Mouse (Mus musculus) forebrain, postnatal 0 days (tissue): ENCODE measurements around the gene Unc13a. TPM values are rescaled to one million over a fixed set of nuclear protein-coding genes. Genes with fewer than 3 reads are reported as not detected.

Experiments
- ATAC-seq: fragments of 200-750 bp; cut with Nextera tagmentation; 2 replicates; pipeline ENCODE4 v1.8.0; 2017; ENCODE audit warnings: mild to moderate bottlenecking, moderate library complexity
- DNase-seq: peaks from one replicate; pipeline ENCODE4 v3.0.0-alpha.2; 2015
- H3K27ac ChIP-seq: fragments of 300-500 bp; sonication (generic); 2 replicates; pipeline ENCODE4 v1.5.1; 2014; ENCODE audit warnings: low read depth, mild to moderate bottlenecking, antibody characterized with exemption, low read length, moderate library complexity, mixed read lengths
- H3K27me3 ChIP-seq: fragments of 300-500 bp; sonication (generic); 2 replicates; pipeline ENCODE4 v1.6.1; 2014; ENCODE audit warnings: mild to moderate bottlenecking, low read length, mixed read lengths; ENCODE audit not compliant: insufficient read depth
- H3K36me3 ChIP-seq: fragments of 300-500 bp; sonication (generic); 2 replicates; pipeline ENCODE4 v1.6.1; 2014; ENCODE audit warnings: mild to moderate bottlenecking, moderate library complexity; ENCODE audit not compliant: insufficient read depth
- H3K4me1 ChIP-seq: fragments of 300-500 bp; sonication (generic); 2 replicates; pipeline ENCODE4 v1.6.1; 2014; ENCODE audit warnings: antibody characterized with exemption; ENCODE audit not compliant: insufficient read depth
- H3K4me2 ChIP-seq: fragments of 300-500 bp; sonication (generic); 2 replicates; pipeline ENCODE4 v1.6.1; 2014; ENCODE audit warnings: low read depth, mild to moderate bottlenecking, moderate library complexity
- H3K4me3 ChIP-seq: fragments of 300-500 bp; sonication (generic); 2 replicates; pipeline ENCODE4 v1.5.1; 2014; ENCODE audit warnings: low read depth, low read length, mixed read lengths
- H3K9ac ChIP-seq: fragments of 300-500 bp; sonication (generic); 2 replicates; pipeline ENCODE4 v1.6.1; 2014; ENCODE audit warnings: mild to moderate bottlenecking
- H3K9me3 ChIP-seq: fragments of 300-500 bp; sonication (generic); 2 replicates; pipeline ENCODE4 v1.6.1; 2016; ENCODE audit warnings: low read length
- CTCF ChIP-seq: sonication (generic); IDR thresholded peaks from 2 replicates; pipeline ENCODE4 v1.5.1; 2016; ENCODE audit warnings: antibody characterized with exemption, control low read depth, low read depth
- WGBS: fragments of 180-500 bp; shearing (Covaris S2); extraction: QIAGEN DNeasy Blood & Tissue Kit; methylation state at CpG from one replicate; pipeline ENCODE4 v1.1.7; 2014; 5-methylcytosine and 5-hydroxymethylcytosine counted together
- microRNA-seq, 2 experiments: library from miRNA; unstranded; fragments of <30 nt; microRNA quantifications; one replicate each; pipeline ENCODE4; 2016
- polyA plus RNA-seq: library from polyadenylated mRNA; unstranded; fragments of >200 nt; fragmentation: Nextera tagmentation; extraction: Ambion mirVana; gene quantifications from 2 replicates; pipeline ENCODE4 v1.2.1, GENCODE M21; 2015
- total RNA-seq: library from RNA; depleted of rRNA; stranded (reverse); fragments of >200 nt; gene quantifications from 2 replicates; pipeline ENCODE4 v1.2.3, GENCODE M21; 2014; rRNA removed

Unc13a gene
- total and polyA plus RNA-seq, 2 experiments from 2014 or later: 18.8 to 89.2 TPM

- H3K4me2 ChIP-seq: no peak overlapping the region
- H3K4me1 ChIP-seq: no peaks in the 10 kb centered on the region
- no peak for ATAC-seq
- 72% methylated on average over 14 of the region's 14 CpGs for WGBS
- no peak overlapping the region for H3K9ac ChIP-seq
- peaks cover 25% of the 10 kb centered on the region for H3K36me3 ChIP-seq
- TF ChIP-seq CTCF: no peak
- no peak for DNase-seq
- H3K27me3 ChIP-seq: no peaks in the 10 kb centered on the region
- H3K9me3 ChIP-seq: no peaks in the 10 kb centered on the region
- H3K4me3 ChIP-seq: no peak overlapping the region
- H3K27ac ChIP-seq: no peak overlapping the region
Measured at GRCm38 (mm10) chr8:71579476-71579875, 92.1 kb downstream of the Unc13a start.

DNA sequence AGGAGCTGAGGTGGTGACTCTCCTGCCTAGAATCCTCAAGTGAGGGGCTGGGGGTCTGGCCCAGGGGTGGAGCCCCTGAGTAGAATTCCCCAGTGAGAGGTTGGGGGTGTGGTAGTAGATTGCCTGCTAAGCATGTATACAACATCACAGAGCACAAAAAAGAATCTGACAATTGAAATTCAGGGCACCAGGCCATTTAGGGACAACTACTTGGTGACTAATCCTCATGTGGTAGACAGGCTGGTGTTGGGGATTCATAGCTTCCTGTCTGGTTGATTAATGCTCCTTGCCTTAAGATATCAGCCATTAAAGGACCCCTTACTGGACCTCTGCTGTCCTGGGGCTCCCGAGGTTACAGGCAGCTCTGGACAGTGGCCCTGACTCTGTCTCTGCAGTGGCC lies 92.5 kb downstream of the Unc13a start:
- H3K27me3 ChIP-seq: no peaks in the 10 kb centered on the region
- H3K36me3 ChIP-seq: peaks cover 20% of the 10 kb centered on the region
- no peak overlapping the region for H3K27ac ChIP-seq
- H3K4me2 ChIP-seq: no peak overlapping the region
- DNase-seq (no peak), ATAC-seq (no peak)
- no peak overlapping the region for H3K9ac ChIP-seq
- H3K4me1 ChIP-seq: no peaks in the 10 kb centered on the region
- 80% methylated on average over 1 of the region's 1 CpGs for WGBS
- H3K4me3 ChIP-seq: no peak overlapping the region
- TF ChIP-seq CTCF: no peak
- no peaks in the 10 kb centered on the region for H3K9me3 ChIP-seq

DNA sequence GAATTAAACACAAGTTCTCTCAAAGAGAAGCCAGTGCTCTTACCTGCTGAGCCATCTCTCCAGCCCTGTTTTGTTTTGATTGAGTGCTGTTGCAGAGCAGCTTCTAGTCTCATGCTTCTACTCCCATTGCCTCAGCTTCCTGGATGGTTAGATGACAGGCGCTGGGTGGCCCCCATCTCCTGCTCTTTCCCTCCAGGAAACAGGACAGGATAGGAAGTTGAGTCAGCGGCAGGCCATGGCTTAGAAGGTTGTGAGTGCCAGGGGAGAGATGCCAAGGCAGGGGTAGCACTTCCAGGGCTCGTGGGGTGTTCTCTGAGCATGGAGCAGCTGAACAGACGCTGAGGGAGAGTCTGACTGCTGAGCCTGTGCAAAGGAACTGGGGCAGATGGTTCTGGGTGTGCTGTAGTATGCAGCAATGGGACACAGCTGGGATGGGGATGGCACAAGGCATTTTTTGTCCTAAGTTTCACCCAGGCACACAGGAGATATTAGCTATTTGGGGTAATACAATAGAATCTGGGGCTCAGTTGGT lies 93.6 kb downstream of the Unc13a start:
- H3K9ac ChIP-seq: no peak overlapping the region
- ATAC-seq (no peak), DNase-seq (no peak)
- H3K4me3 ChIP-seq: no peak overlapping the region
- no peak for TF ChIP-seq CTCF
- peaks cover 16% of the 10 kb centered on the region for H3K36me3 ChIP-seq
- no peaks in the 10 kb centered on the region for H3K27me3 ChIP-seq
- H3K4me1 ChIP-seq: no peaks in the 10 kb centered on the region
- WGBS: 66% methylated on average over 4 of the region's 4 CpGs
- H3K4me2 ChIP-seq: no peak overlapping the region
- H3K9me3 ChIP-seq: no peaks in the 10 kb centered on the region
- no peak overlapping the region for H3K27ac ChIP-seq

GRCm38 (mm10) chr8:71575020-71575419 lies 96.5 kb downstream of the Unc13a start:
- H3K4me2 ChIP-seq: no peak overlapping the region
- H3K36me3 ChIP-seq: no peaks in the 10 kb centered on the region; the same call in 1 of the 2 replicates
- no peak overlapping the region for H3K9ac ChIP-seq
- DNase-seq (no peak), ATAC-seq (no peak)
- no peaks in the 10 kb centered on the region for H3K27me3 ChIP-seq
- TF ChIP-seq CTCF: no peak
- 77% methylated on average over 1 of the region's 1 CpGs for WGBS
- no peak overlapping the region for H3K4me3 ChIP-seq
- no peaks in the 10 kb centered on the region for H3K4me1 ChIP-seq
- no peak overlapping the region for H3K27ac ChIP-seq
- H3K9me3 ChIP-seq: no peaks in the 10 kb centered on the region

DNA sequence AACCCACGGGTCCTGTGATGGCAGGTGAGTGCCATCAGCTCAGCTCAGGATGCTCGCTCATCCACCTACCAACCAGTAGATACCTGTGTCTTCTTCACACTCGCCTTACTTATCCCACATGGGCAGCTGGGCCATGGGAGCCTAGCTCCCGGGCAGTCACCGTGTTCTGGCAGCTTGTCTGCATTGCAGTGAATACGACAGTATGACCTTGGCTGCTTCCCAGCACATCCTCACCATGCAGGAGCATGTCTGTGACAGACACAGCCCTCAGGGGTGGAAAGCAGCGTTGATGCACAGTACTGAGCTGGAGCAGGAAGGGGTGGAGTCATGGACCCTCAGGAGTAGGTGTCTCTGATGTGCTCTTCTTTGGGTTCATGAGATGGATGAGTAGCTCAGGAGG lies 97.1 kb downstream of the Unc13a start:
- H3K27ac ChIP-seq: no peak overlapping the region
- TF ChIP-seq CTCF: no peak
- 68% methylated on average over 7 of the region's 7 CpGs for WGBS

More for the DNA sequence above, 97.1 kb downstream of the Unc13a start:
- no peak overlapping the region for H3K4me3 ChIP-seq
- no peak overlapping the region for H3K9ac ChIP-seq
- H3K4me2 ChIP-seq: no peak overlapping the region
- ATAC-seq (no peak), DNase-seq (no peak)
- no peaks in the 10 kb centered on the region; the same call in 1 of the 2 replicates for H3K36me3 ChIP-seq
- H3K27me3 ChIP-seq: no peaks in the 10 kb centered on the region
- H3K9me3 ChIP-seq: no peaks in the 10 kb centered on the region
- H3K4me1 ChIP-seq: no peaks in the 10 kb centered on the region

Small RNAs within 50 kb of the gene (microRNA-seq; reads per million reads assigned to microRNA genes)
- gene Mir6769b: 3.1 to 5.9 reads per million in 2 experiments

Other genes with a start within 250 kb of the Unc13a start
- 187 and 210 TPM in 2 replicates for gene Abhd8, start 208.1 kb downstream of the Unc13a start, total RNA-seq
- 168 and 169 TPM in 2 replicates for gene Abhd8, start 208.1 kb downstream of the Unc13a start, polyA plus RNA-seq
- gene Mrpl34, start 206.8 kb downstream of the Unc13a start, total RNA-seq: 75.0 and 80.5 TPM in 2 replicates
- gene Mrpl34, start 206.8 kb downstream of the Unc13a start, polyA plus RNA-seq: 145 and 184 TPM in 2 replicates
- gene Dda1, start 202.6 kb downstream of the Unc13a start, total RNA-seq: 179 and 184 TPM in 2 replicates
- gene Dda1, start 202.6 kb downstream of the Unc13a start, polyA plus RNA-seq: 274 and 283 TPM in 2 replicates
- gene Ano8, start 185.8 kb downstream of the Unc13a start, total RNA-seq: 76.5 and 82.2 TPM in 2 replicates
- gene Ano8, start 185.8 kb downstream of the Unc13a start, polyA plus RNA-seq: 5.9 and 7.7 TPM in 2 replicates
- gene Gtpbp3, start 183.7 kb downstream of the Unc13a start, total RNA-seq: 23.6 and 33.6 TPM in 2 replicates
- 6.9 and 9.4 TPM in 2 replicates for gene Gtpbp3, start 183.7 kb downstream of the Unc13a start, polyA plus RNA-seq
- gene Plvap, start 160.0 kb downstream of the Unc13a start, total RNA-seq: 2.2 and 4.0 TPM in 2 replicates
- gene Plvap, start 160.0 kb downstream of the Unc13a start, polyA plus RNA-seq: 6.9 and 8.7 TPM in 2 replicates
- 0.48 TPM in 1 of 2 replicates, not detected in the other for gene Ccdc194, start 146.0 kb downstream of the Unc13a start, total RNA-seq
- gene Ccdc194, start 146.0 kb downstream of the Unc13a start, polyA plus RNA-seq: 0.08 and 0.16 TPM in 2 replicates
- 10.1 and 17.8 TPM in 2 replicates for gene Bst2, start 134.3 kb downstream of the Unc13a start, total RNA-seq
- 19.3 and 21.0 TPM in 2 replicates for gene Bst2, start 134.3 kb downstream of the Unc13a start, polyA plus RNA-seq
- 70.5 and 81.7 TPM in 2 replicates for gene Mvb12a, start 128.8 kb downstream of the Unc13a start, total RNA-seq
- 73.4 and 87.4 TPM in 2 replicates for gene Mvb12a, start 128.8 kb downstream of the Unc13a start, polyA plus RNA-seq
- 0.08 TPM in 1 of 2 replicates, not detected in the other for gene Tmem221, start 112.9 kb downstream of the Unc13a start, total RNA-seq
- 0.16 and 0.18 TPM in 2 replicates for gene Tmem221, start 112.9 kb downstream of the Unc13a start, polyA plus RNA-seq
- gene Nxnl1, start 105.2 kb downstream of the Unc13a start, total RNA-seq: 0.08 TPM in 1 of 2 replicates, not detected in the other
- not detected in 2 replicates for gene Nxnl1, start 105.2 kb downstream of the Unc13a start, polyA plus RNA-seq
- 106 and 133 TPM in 2 replicates for gene Slc27a1, start 102.9 kb downstream of the Unc13a start, total RNA-seq
- 74.8 and 102 TPM in 2 replicates for gene Slc27a1, start 102.9 kb downstream of the Unc13a start, polyA plus RNA-seq
- gene Pgls, start 79.6 kb downstream of the Unc13a start, total RNA-seq: 248 and 264 TPM in 2 replicates
- gene Pgls, start 79.6 kb downstream of the Unc13a start, polyA plus RNA-seq: 262 and 318 TPM in 2 replicates
- 3.4 and 11.1 TPM in 2 replicates for gene Fam129c, start 74.1 kb downstream of the Unc13a start, total RNA-seq
- gene Fam129c, start 74.1 kb downstream of the Unc13a start, polyA plus RNA-seq: 2.0 and 2.8 TPM in 2 replicates
- gene Colgalt1, start 60.8 kb downstream of the Unc13a start, total RNA-seq: 84.3 and 85.6 TPM in 2 replicates
- gene Colgalt1, start 60.8 kb downstream of the Unc13a start, polyA plus RNA-seq: 58.4 and 59.6 TPM in 2 replicates
- 5.2 and 7.3 TPM in 2 replicates for gene Jak3, start 4.5 kb upstream of the Unc13a start, total RNA-seq
- gene Jak3, start 4.5 kb upstream of the Unc13a start, polyA plus RNA-seq: 2.8 and 4.4 TPM in 2 replicates
- gene Insl3, start 17.5 kb upstream of the Unc13a start, total RNA-seq: 1.6 and 1.8 TPM in 2 replicates
- gene Insl3, start 17.5 kb upstream of the Unc13a start, polyA plus RNA-seq: 0.36 and 1.4 TPM in 2 replicates
- 0.24 and 0.92 TPM in 2 replicates for gene B3gnt3, start 30.0 kb upstream of the Unc13a start, total RNA-seq
- gene B3gnt3, start 30.0 kb upstream of the Unc13a start, polyA plus RNA-seq: 0.44 and 0.49 TPM in 2 replicates
- 97.2 and 101 TPM in 2 replicates for gene Fcho1, start 54.0 kb upstream of the Unc13a start, total RNA-seq
- gene Fcho1, start 54.0 kb upstream of the Unc13a start, polyA plus RNA-seq: 62.4 and 68.7 TPM in 2 replicates
- 11.2 and 11.9 TPM in 2 replicates for gene Zfp709, start 210.3 kb upstream of the Unc13a start, total RNA-seq
- gene Zfp709, start 210.3 kb upstream of the Unc13a start, polyA plus RNA-seq: 5.1 and 5.2 TPM in 2 replicates
- gene Zfp882, start 236.9 kb upstream of the Unc13a start, total RNA-seq: 18.5 and 21.1 TPM in 2 replicates
- gene Zfp882, start 236.9 kb upstream of the Unc13a start, polyA plus RNA-seq: 4.4 and 7.8 TPM in 2 replicates
- 33.3 and 34.4 TPM in 2 replicates for gene Zfp617, start 236.9 kb upstream of the Unc13a start, total RNA-seq
- gene Zfp617, start 236.9 kb upstream of the Unc13a start, polyA plus RNA-seq: 11.5 and 19.5 TPM in 2 replicates